Comparison of ENCODE assay signal across 9 mouse cellular contexts in the genomic region with DNA sequence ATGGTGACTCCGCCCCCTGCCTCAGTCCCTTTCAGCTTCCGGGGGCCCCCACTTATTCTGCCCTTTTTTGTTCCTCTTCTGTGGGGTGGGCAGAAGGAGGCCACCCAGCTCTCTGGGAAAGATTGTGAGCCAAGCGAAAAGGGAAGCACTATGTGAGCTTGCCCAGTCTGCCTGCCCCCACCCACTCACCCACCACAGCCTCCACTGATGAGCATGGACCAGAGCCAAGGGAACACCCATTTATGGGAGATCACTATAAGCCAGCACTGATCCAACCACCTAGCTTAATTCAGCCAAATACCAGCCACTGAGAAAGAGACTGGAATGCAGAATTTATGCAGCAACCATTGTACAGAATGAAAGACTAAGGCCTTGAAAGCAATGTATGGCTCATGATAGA. TPM values are rescaled to one million over a fixed set of nuclear protein-coding genes. Genes with fewer than 3 reads are reported as not detected.
DNase-seq lines count a peak whose midpoint lies in the region; ATAC-seq and TF ChIP-seq lines count a peak whose summit lies in the region.
"Had no signal": no experiment of that assay in that cellular context is flagged by ENCODE, and none has a peak within 500 bp of the region (broad histone marks: within the 10 kb centered on the region; RNA-seq: fewer than 3 reads in every experiment).

No protein-coding gene starts in this region.

- no peak overlapping the region for H3K9ac ChIP-seq in forebrain, embryonic 12.5 days
- no peak overlapping the region for H3K9ac ChIP-seq in forebrain, postnatal 0 days
- no peak overlapping the region for H3K9ac ChIP-seq in intestine, embryonic 15.5 days

- no peak overlapping the region for H3K27ac ChIP-seq in forebrain, embryonic 12.5 days
- H3K27ac ChIP-seq in forebrain, postnatal 0 days (ENCODE audit: low read depth, low read length) = no peak overlapping the region
- no peak overlapping the region for H3K27ac ChIP-seq in intestine, embryonic 15.5 days
- H3K27ac ChIP-seq: heart, adult 2 months had no signal

- no peaks in the 10 kb centered on the region for H3K9me3 ChIP-seq in forebrain, embryonic 12.5 days
- no peaks in the 10 kb centered on the region for H3K9me3 ChIP-seq in forebrain, postnatal 0 days (ENCODE audit: low read length)
- no peaks in the 10 kb centered on the region for H3K9me3 ChIP-seq in intestine, embryonic 15.5 days

- no peak for TF ChIP-seq CTCF in forebrain, postnatal 0 days (IDR thresholded peaks at IDR 0.05; ENCODE audit: low read depth)

- WGBS in forebrain, embryonic 12.5 days = 75% methylated on average over 3 of the region's 3 CpGs
- 46% methylated on average over 3 of the region's 3 CpGs for WGBS in forebrain, postnatal 0 days
- 82% methylated on average over 3 of the region's 3 CpGs for WGBS in intestine, embryonic 15.5 days

- no peaks in the 10 kb centered on the region for H3K36me3 ChIP-seq in forebrain, embryonic 12.5 days (replicated peaks)
- H3K36me3 ChIP-seq in forebrain, postnatal 0 days (ENCODE audit: insufficient read depth) = no peaks in the 10 kb centered on the region
- H3K36me3 ChIP-seq in intestine, embryonic 15.5 days = no peaks in the 10 kb centered on the region

- no peak overlapping the region for H3K4me2 ChIP-seq in forebrain, embryonic 12.5 days
- no peak overlapping the region for H3K4me2 ChIP-seq in forebrain, postnatal 0 days (ENCODE audit: low read depth)
- H3K4me2 ChIP-seq in intestine, embryonic 15.5 days (replicated peaks) = no peak overlapping the region

- no peak for DNase-seq in forebrain, postnatal 0 days
- DNase-seq in right cerebral cortex, adult 18-20 months = peak; percentile 69
- DNase-seq in right cerebral cortex, postnatal 25 days = no peak
- peak; percentile 28 for DNase-seq in lung, postnatal 14 days
- peak; percentile 74 to 82 for DNase-seq in spleen, postnatal 4 days (ENCODE audit: low spot score in 2 of 2)
- DNase-seq in left cerebral cortex, adult 8-10 months (ENCODE audit: low spot score in 2 of 2) = no peak

- no peaks in the 10 kb centered on the region for H3K27me3 ChIP-seq in forebrain, embryonic 12.5 days
- no peaks in the 10 kb centered on the region for H3K27me3 ChIP-seq in forebrain, postnatal 0 days (ENCODE audit: insufficient read depth, low read length)
- H3K27me3 ChIP-seq in intestine, embryonic 15.5 days (replicated peaks) = no peaks in the 10 kb centered on the region

- H3K4me1 ChIP-seq in forebrain, embryonic 12.5 days = peaks cover 6% of the 10 kb centered on the region; the same call in 1 of the 2 replicates
- no peaks in the 10 kb centered on the region for H3K4me1 ChIP-seq in forebrain, postnatal 0 days (ENCODE audit: insufficient read depth)
- 0 out of 2 replicates have a peak, but pooled peaks cover 2% of the 10 kb centered on the region for H3K4me1 ChIP-seq in intestine, embryonic 15.5 days (replicated peaks)

- H3K4me3 ChIP-seq in forebrain, embryonic 12.5 days (replicated peaks) = no peak overlapping the region
- no peak overlapping the region for H3K4me3 ChIP-seq in forebrain, postnatal 0 days (ENCODE audit: low read depth, low read length)
- no peak overlapping the region for H3K4me3 ChIP-seq in intestine, embryonic 15.5 days (replicated peaks)
- H3K4me3 ChIP-seq: heart, adult 2 months had no signal

- ATAC-seq in forebrain, embryonic 12.5 days (ENCODE audit: low FRiP score) = peak; percentile 14; the same call in 1 of the 2 replicates
- ATAC-seq in forebrain, postnatal 0 days = no peak
- no peak for ATAC-seq in intestine, embryonic 15.5 days

RNA-seq across cellular contexts. Expression of gene Rap1gap2, which starts 34.8 kb away (rescaled TPM):
- 4.1 and 4.4 TPM in 2 replicates for polyA plus RNA-seq in forebrain, embryonic 12.5 days (2016; fragmentation: Nextera tagmentation; extraction: Ambion mirVana)
- 43.7 and 52.5 TPM in 2 replicates for total RNA-seq in forebrain, postnatal 0 days (2014; rRNA removed)
- 9.9 and 12.2 TPM in 2 replicates for polyA plus RNA-seq in forebrain, postnatal 0 days (2015; fragmentation: Nextera tagmentation; extraction: Ambion mirVana)
- 100 to 1,000 TPM; 154 to 168 (median 162) TPM for total RNA-seq in left cerebral cortex, adult 8-10 months (2022)
- 12.1 and 12.4 TPM in 2 replicates for polyA plus RNA-seq in intestine, embryonic 15.5 days (2015; fragmentation: Nextera tagmentation; extraction: Ambion mirVana)

RNA-seq across cellular contexts. Expression of gene Ccdc92b, which starts 43.5 kb away (rescaled TPM):
- 1.6 and 1.9 TPM in 2 replicates for polyA plus RNA-seq in forebrain, embryonic 12.5 days (2016; fragmentation: Nextera tagmentation; extraction: Ambion mirVana)
- 12.2 and 14.2 TPM in 2 replicates for total RNA-seq in forebrain, postnatal 0 days (2014; rRNA removed)
- polyA plus RNA-seq in forebrain, postnatal 0 days (2015; fragmentation: Nextera tagmentation; extraction: Ambion mirVana) = 4.0 and 4.1 TPM in 2 replicates
- 10 to 100 TPM; 30.5 to 36.7 (median 32.7) TPM for total RNA-seq in left cerebral cortex, adult 8-10 months (2022)
- 0.52 and 0.54 TPM in 2 replicates for polyA plus RNA-seq in intestine, embryonic 15.5 days (2015; fragmentation: Nextera tagmentation; extraction: Ambion mirVana)

Comparison
In these comparisons a context has a peak if more than half of its experiments do, and no peak if none do; other contexts are left out.
1. DNase-seq: peak in right cerebral cortex, adult 18-20 months (single experiment), lung, postnatal 14 days (single experiment) and spleen, postnatal 4 days (2 of 2); none in forebrain, postnatal 0 days (single experiment), right cerebral cortex, postnatal 25 days (single experiment) and left cerebral cortex, adult 8-10 months (0 of 2).